Mouse (Mus musculus): ENCODE measurements around the gene Setdb1.

DNA sequence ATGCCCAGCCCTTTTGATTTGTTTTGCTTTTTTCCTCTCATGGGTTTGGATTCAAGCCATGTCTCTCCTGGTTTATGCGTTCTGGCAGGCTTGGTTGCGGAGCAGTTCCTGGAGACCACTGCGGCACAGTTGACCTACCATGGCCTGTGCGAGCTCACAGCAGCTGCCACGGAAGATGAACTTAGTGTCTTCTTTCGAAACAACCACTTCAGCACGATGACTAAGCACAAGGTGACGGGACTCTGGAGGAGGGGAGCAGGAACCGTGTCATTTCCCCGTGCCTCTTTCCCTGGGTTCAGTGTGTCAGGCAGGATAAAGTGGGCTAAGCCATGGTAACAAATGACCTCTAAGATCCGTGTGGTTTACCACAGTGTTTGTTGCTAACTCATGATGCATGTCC, 63.5 kb downstream of the Setdb1 start:
- TF ChIP-seq MAFK (IDR thresholded peaks at IDR 0.05; ENCODE audit: insufficient read depth, low read depth, low read length): no peak
- TF ChIP-seq ZNF384 (IDR thresholded peaks at IDR 0.05; ENCODE audit: low read depth, low read length): no peak
- TF ChIP-seq CHD2 (IDR thresholded peaks at IDR 0.05; ENCODE audit: low read depth, low read length): no peak

All from ES-E14 (cell line).